Mouse (Mus musculus): ENCODE results near the gene Apobec4. TPM values are rescaled to one million over a fixed set of nuclear protein-coding genes. Genes with fewer than 3 reads are reported as not detected.

The Apobec4 gene
- not detected in 2 replicates for polyA plus RNA-seq (2015; fragmentation: Nextera tagmentation; extraction: Ambion mirVana)

DNA sequence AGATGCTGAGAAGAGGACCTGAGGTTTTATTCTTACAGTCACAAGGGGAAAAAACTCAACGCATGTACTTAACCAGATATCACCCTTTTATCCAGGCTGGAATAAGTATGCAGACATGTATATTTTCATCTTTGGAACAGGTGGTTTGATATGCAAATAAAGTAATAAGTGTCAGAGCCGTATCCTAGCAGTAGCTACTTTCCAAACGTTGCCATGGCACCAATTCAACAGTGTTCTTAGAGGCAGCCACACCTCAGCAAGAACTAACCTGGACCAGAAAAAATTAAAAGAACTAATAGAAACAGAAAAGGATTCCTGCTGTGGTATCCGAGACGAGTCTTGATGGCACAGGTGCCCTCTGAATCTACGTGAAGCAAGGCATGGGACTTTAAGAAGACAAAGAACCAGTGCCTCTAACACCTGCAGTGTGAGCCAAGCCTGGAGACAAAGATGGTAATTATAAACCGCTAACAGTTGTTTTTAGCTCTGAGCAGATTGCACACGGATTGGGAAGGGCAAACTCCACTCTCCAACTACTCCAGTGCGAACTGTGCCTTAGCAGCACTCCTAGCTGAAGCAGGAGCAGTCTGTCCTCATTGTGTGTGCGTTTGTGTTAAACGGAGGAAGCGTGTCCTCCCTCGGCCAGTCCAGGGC, at the start of gene Apobec4:
Gene Apobec4, plus strand, starts transcription at position 240 of the 654 bp plus-strand sequence.
- Histone ChIP-seq H3K36me3 (no peaks in the 10 kb centered on the region), H3K27ac (no peak within 1 kb of the TSS), H3K4me3 (no peak within 1 kb of the TSS), H3K27me3 (no peaks in the 10 kb centered on the region), H3K4me2 (replicated peaks) (no peak within 1 kb of the TSS), H3K9me3 (no peaks in the 10 kb centered on the region), H3K4me1 (0 out of 2 replicates have a peak, but pooled peaks cover 3% of the 10 kb centered on the region), H3K9ac (no peak within 1 kb of the TSS)
- no peak for ATAC-seq (ENCODE audit: low FRiP score, low read depth)
- 73% methylated on average over 13 of the region's 13 CpGs for WGBS

GRCm38 (mm10) chr1:152701066-152701465, 49.3 kb upstream of the Apobec4 start:
- H3K27me3 ChIP-seq: no peaks in the 10 kb centered on the region
- WGBS: 66% methylated on average over 5 of the region's 5 CpGs
- H3K36me3 ChIP-seq: no peaks in the 10 kb centered on the region
- no peak for ATAC-seq (ENCODE audit: low FRiP score, low read depth)
- peaks cover 12% of the 10 kb centered on the region; the same call in 1 of the 2 replicates for H3K4me1 ChIP-seq
- no peak overlapping the region for H3K4me2 ChIP-seq (replicated peaks)
- no peak overlapping the region for H3K4me3 ChIP-seq
- H3K9ac ChIP-seq: no peak overlapping the region
- no peaks in the 10 kb centered on the region for H3K9me3 ChIP-seq
- no peak overlapping the region for H3K27ac ChIP-seq

GRCm38 (mm10) chr1:152702920-152703319, 47.4 kb upstream of the Apobec4 start:
- 0 out of 2 replicates have a peak, but pooled peaks have one; percentile 36 for ATAC-seq (ENCODE audit: low FRiP score, low read depth)
- H3K4me2 ChIP-seq (replicated peaks): no peak overlapping the region
- 36% methylated on average over 6 of the region's 6 CpGs for whole genome bisulfite sequencing

DNA sequence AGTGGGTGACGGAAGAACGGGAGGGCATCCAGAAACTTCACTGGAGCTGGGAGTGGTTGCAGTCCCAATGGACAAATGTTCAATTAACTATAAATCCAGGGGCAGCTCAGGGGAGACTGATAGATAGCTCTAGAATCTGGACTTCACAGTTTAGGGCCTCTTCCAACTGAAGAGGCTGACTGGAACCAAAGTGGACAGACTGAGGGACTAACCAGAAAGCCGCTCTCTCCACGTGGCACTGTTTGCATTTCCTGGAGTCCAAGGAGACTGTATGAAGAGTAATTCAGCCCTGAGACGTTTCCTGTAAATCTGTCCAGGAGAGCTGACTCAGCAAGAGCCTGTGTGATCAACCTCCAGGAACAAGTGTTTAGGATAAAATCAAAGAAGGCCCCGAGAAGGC, 46.4 kb upstream of the Apobec4 start:
- Histone ChIP-seq H3K27ac (no peak overlapping the region), H3K27me3 (no peaks in the 10 kb centered on the region)
- WGBS: 54% methylated on average over 6 of the region's 6 CpGs

More at GRCm38 (mm10) chr1:152702920-152703319, 47.4 kb upstream of the Apobec4 start:
- Histone ChIP-seq H3K4me1 (peaks cover 12% of the 10 kb centered on the region; the same call in 1 of the 2 replicates), H3K36me3 (no peaks in the 10 kb centered on the region), H3K27ac (no peak overlapping the region), H3K27me3 (no peaks in the 10 kb centered on the region), H3K4me3 (no peak overlapping the region), H3K9ac (no peak overlapping the region), H3K9me3 (no peaks in the 10 kb centered on the region)

DNA sequence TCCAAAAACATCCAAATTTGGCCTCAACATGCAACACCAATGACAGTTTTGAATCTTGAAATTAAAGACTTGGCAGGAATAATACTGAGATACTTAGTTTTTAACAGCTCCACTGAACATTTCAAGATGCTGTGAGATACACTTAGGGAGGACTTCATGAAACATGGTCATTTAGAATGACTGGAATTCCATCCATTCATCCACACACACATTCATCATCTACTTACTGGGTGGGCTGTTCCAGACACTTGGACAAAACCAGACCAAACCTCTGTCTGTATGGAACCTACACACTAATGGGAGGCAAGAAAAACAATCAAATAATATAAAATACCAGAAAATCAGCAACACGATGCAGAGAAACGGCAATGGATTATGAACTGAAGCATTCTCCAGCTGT, 42.8 kb upstream of the Apobec4 start:
- WGBS: 83% methylated on average over 2 of the region's 2 CpGs
- Histone ChIP-seq H3K4me2 (replicated peaks) (no peak overlapping the region), H3K27me3 (no peaks in the 10 kb centered on the region), H3K9me3 (no peaks in the 10 kb centered on the region), H3K27ac (no peak overlapping the region), H3K9ac (no peak overlapping the region), H3K36me3 (no peaks in the 10 kb centered on the region), H3K4me1 (peaks cover 12% of the 10 kb centered on the region; the same call in 1 of the 2 replicates), H3K4me3 (no peak overlapping the region)
- no peak for ATAC-seq (ENCODE audit: low FRiP score, low read depth)

More for the DNA sequence above, 46.4 kb upstream of the Apobec4 start:
- no peak overlapping the region for H3K9ac ChIP-seq
- no peak overlapping the region for H3K4me2 ChIP-seq (replicated peaks)
- H3K4me1 ChIP-seq: peaks cover 12% of the 10 kb centered on the region; the same call in 1 of the 2 replicates
- H3K9me3 ChIP-seq: no peaks in the 10 kb centered on the region
- ATAC-seq (ENCODE audit: low FRiP score, low read depth): no peak
- H3K36me3 ChIP-seq: no peaks in the 10 kb centered on the region
- no peak overlapping the region for H3K4me3 ChIP-seq

DNA sequence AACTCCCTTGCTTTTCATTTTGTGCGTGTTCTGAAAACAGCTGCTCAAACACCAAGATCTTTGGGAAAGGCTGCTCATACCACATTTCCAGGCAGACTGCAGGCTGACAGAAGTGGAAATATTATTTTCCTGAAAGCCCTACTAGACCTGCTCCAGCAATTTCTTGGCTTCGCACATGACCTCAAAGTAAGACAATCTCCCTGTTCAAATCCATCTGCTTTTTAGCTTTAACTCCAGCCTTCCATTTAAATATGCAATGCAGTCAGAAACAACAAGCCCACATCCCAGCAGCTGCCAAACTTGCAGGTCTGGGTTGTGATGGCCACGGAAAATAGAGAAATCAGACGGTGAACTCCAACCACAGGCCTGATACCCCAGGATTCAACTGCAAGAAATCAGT, 39.3 kb upstream of the Apobec4 start:
- H3K4me2 ChIP-seq (replicated peaks): no peak overlapping the region
- no peak overlapping the region for H3K4me3 ChIP-seq
- no peak for ATAC-seq (ENCODE audit: low FRiP score, low read depth)
- H3K4me1 ChIP-seq: 0 out of 2 replicates have a peak, but pooled peaks cover 3% of the 10 kb centered on the region
- no peak overlapping the region for H3K9ac ChIP-seq
- 0 out of 2 replicates have a peak, but pooled peaks cover 3% of the 10 kb centered on the region for H3K9me3 ChIP-seq
- WGBS: 68% methylated on average over 4 of the region's 4 CpGs
- H3K27ac ChIP-seq: peak overlapping the region; percentile 72; the same call in 1 of the 2 replicates
- no peaks in the 10 kb centered on the region for H3K36me3 ChIP-seq
- H3K27me3 ChIP-seq: no peaks in the 10 kb centered on the region

DNA sequence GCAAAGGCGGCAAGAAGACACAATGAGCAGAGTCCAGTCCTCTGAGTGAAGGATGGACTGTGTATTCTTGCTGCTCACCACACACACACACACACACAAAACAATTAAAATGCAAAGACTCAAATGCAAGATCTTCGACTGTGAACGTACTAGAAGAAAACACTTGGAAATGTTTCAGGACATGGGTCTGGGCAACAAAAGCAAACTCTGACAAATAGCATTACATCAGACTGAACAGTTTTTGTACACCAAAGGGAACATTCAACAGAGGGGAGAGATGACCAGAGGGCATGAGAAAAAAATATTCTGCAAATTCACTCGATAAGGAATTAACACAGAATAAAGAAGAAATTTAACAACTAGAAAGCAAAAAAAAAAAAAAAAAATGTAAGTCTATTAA, 36.4 kb upstream of the Apobec4 start:
- H3K4me2 ChIP-seq (replicated peaks): no peak overlapping the region
- H3K4me1 ChIP-seq: peaks cover 11% of the 10 kb centered on the region
- 65% methylated on average over 4 of the region's 4 CpGs for WGBS
- no peaks in the 10 kb centered on the region for H3K36me3 ChIP-seq
- 0 out of 2 replicates have a peak, but pooled peaks cover 3% of the 10 kb centered on the region for H3K9me3 ChIP-seq
- no peak for ATAC-seq (ENCODE audit: low FRiP score, low read depth)
- H3K27ac ChIP-seq: no peak overlapping the region
- no peak overlapping the region for H3K4me3 ChIP-seq
- no peak overlapping the region for H3K9ac ChIP-seq
- H3K27me3 ChIP-seq: no peaks in the 10 kb centered on the region

GRCm38 (mm10) chr1:152714405-152714804, 35.9 kb upstream of the Apobec4 start:
- 0 out of 2 replicates have a peak, but pooled peaks cover 3% of the 10 kb centered on the region for H3K9me3 ChIP-seq
- no peak overlapping the region for H3K4me3 ChIP-seq
- H3K4me2 ChIP-seq (replicated peaks): no peak overlapping the region
- H3K27ac ChIP-seq: no peak overlapping the region
- no peaks in the 10 kb centered on the region for H3K27me3 ChIP-seq
- peaks cover 13% of the 10 kb centered on the region for H3K4me1 ChIP-seq
- 27% methylated on average over 3 of the region's 3 CpGs for WGBS
- no peak for ATAC-seq (ENCODE audit: low FRiP score, low read depth)
- H3K9ac ChIP-seq: no peak overlapping the region
- H3K36me3 ChIP-seq: no peaks in the 10 kb centered on the region

- H3K9ac ChIP-seq: no peak overlapping the region
- no peak overlapping the region for H3K4me2 ChIP-seq (replicated peaks)
- WGBS: 74% methylated on average over 1 of the region's 1 CpGs
- 0 out of 2 replicates have a peak, but pooled peaks cover 3% of the 10 kb centered on the region for H3K9me3 ChIP-seq
- H3K4me1 ChIP-seq: peaks cover 22% of the 10 kb centered on the region
- no peaks in the 10 kb centered on the region for H3K27me3 ChIP-seq
- H3K27ac ChIP-seq: no peak overlapping the region
- H3K36me3 ChIP-seq: no peaks in the 10 kb centered on the region
- ATAC-seq (ENCODE audit: low FRiP score, low read depth): no peak
- no peak overlapping the region for H3K4me3 ChIP-seq
Measured at GRCm38 (mm10) chr1:152717329-152717728, 33.0 kb upstream of the Apobec4 start.

- H3K4me2 ChIP-seq (replicated peaks): no peak overlapping the region
- H3K27me3 ChIP-seq: no peaks in the 10 kb centered on the region
- no peak for ATAC-seq (ENCODE audit: low FRiP score, low read depth)
- H3K9me3 ChIP-seq: 0 out of 2 replicates have a peak, but pooled peaks cover 3% of the 10 kb centered on the region
- WGBS: 56% methylated on average over 6 of the region's 6 CpGs
- H3K4me3 ChIP-seq: no peak overlapping the region
- peaks cover 22% of the 10 kb centered on the region for H3K4me1 ChIP-seq
- no peaks in the 10 kb centered on the region for H3K36me3 ChIP-seq
- no peak overlapping the region for H3K27ac ChIP-seq
- H3K9ac ChIP-seq: no peak overlapping the region
Measured at GRCm38 (mm10) chr1:152718200-152718599, 32.2 kb upstream of the Apobec4 start.

- H3K9me3 ChIP-seq: no peaks in the 10 kb centered on the region
Measured at GRCm38 (mm10) chr1:152720969-152721368, 29.4 kb upstream of the Apobec4 start.

GRCm38 (mm10) chr1:152721535-152722198, 28.7 kb upstream of the Apobec4 start:
- Histone ChIP-seq H3K36me3 (no peaks in the 10 kb centered on the region), H3K9me3 (no peaks in the 10 kb centered on the region), H3K27me3 (no peaks in the 10 kb centered on the region), H3K4me2 (replicated peaks) (no peak overlapping the region), H3K4me1 (peaks cover 19% of the 10 kb centered on the region), H3K9ac (no peak overlapping the region), H3K27ac (no peak overlapping the region), H3K4me3 (no peak overlapping the region)
- WGBS: 69% methylated on average over 11 of the region's 11 CpGs
- ATAC-seq (ENCODE audit: low FRiP score, low read depth): no peak

More at GRCm38 (mm10) chr1:152720969-152721368, 29.4 kb upstream of the Apobec4 start:
- Histone ChIP-seq H3K27me3 (no peaks in the 10 kb centered on the region), H3K4me3 (no peak overlapping the region), H3K4me1 (peaks cover 19% of the 10 kb centered on the region), H3K27ac (no peak overlapping the region), H3K4me2 (replicated peaks) (no peak overlapping the region), H3K36me3 (no peaks in the 10 kb centered on the region), H3K9ac (no peak overlapping the region)
- ATAC-seq (ENCODE audit: low FRiP score, low read depth): no peak
- WGBS: 74% methylated on average over 4 of the region's 4 CpGs
